ENCODE assay signal across 29 mouse cellular contexts in the genomic region with DNA sequence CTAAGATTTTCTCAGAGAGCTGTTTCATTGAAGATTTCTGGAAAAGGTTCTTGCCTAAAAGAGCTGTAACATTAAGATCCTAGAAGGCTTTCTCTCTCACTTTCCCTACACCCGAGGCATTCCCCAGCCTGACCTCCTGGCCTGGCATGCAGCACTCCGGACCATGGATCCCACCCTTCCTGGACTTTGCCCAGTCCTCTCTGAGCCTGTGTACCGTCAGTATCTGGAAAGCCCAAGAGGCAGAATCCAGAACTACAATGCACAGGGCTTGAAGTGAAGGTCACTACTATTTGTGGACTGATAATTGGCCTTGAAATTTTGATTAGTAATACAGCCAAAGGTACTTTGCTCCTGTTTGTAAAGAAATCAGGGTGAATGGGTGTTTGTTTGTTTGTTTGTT.
A peak's percentile ranks its signal among the peaks of the same experiment; 100 is the strongest.
DNase-seq lines count a peak whose midpoint lies in the region; ATAC-seq and TF ChIP-seq lines count a peak whose summit lies in the region.
"Had no signal": no experiment of that assay in that cellular context is flagged by ENCODE, and none has a peak within 500 bp of the region (broad histone marks: within the 10 kb centered on the region; RNA-seq: fewer than 3 reads in every experiment).

No protein-coding gene starts in this region.

- DNase-seq in kidney, adult 2 months = peak; percentile 46
- peak; percentile 67 for DNase-seq in liver, adult 2 months (ENCODE audit: extremely low read depth, low read depth, low spot score)
- no peak for DNase-seq in liver
- DNase-seq in lung, postnatal 4 days = no peak
- DNase-seq in cerebellum, adult 9-10 months = no peak
- DNase-seq: adrenal gland, postnatal 25 days; cerebellum, adult 11-12 months; cerebellum, postnatal 10 days; gastrocnemius, adult 2 months; gastrocnemius, postnatal 36 days; heart, adult 18-20 months; heart, postnatal 36 days; layer of hippocampus, adult 9-11 months; lung, postnatal 36 days; midbrain, embryonic 14.5 days; right cerebral cortex, postnatal 14 days; thymus, postnatal 25 days had no signal

- ATAC-seq in kidney, embryonic 16.5 days (ENCODE audit: low FRiP score, low TSS enrichment) = no peak
- ATAC-seq in intestine, postnatal 0 days = 0 out of 2 replicates have a peak, but pooled peaks have one; percentile 49
- ATAC-seq: forebrain, embryonic 16.5 days; hindbrain, postnatal 0 days had no signal

- no peak overlapping the region for H3K9ac ChIP-seq in kidney, embryonic 16.5 days (replicated peaks; ENCODE audit: low read length)
- H3K9ac ChIP-seq in liver, adult 2 months (ENCODE audit: low read depth, low read length) = no peak overlapping the region
- H3K9ac ChIP-seq in intestine, postnatal 0 days (ENCODE audit: low read depth, low read length) = no peak overlapping the region
- H3K9ac ChIP-seq: embryonic facial prominence, embryonic 13.5 days; hindbrain, embryonic 12.5 days; limb, embryonic 15.5 days had no signal

- no peaks in the 10 kb centered on the region for H3K9me3 ChIP-seq in kidney, embryonic 16.5 days (ENCODE audit: low read length)
- no peaks in the 10 kb centered on the region for H3K9me3 ChIP-seq in intestine, postnatal 0 days (ENCODE audit: control insufficient read depth)
- H3K9me3 ChIP-seq: embryonic facial prominence, embryonic 13.5 days; hindbrain, embryonic 12.5 days; limb, embryonic 10.5 days; limb, embryonic 15.5 days had no signal

- no peak overlapping the region for H3K27ac ChIP-seq in kidney, adult 2 months (ENCODE audit: insufficient read depth, low read depth, low read length)
- H3K27ac ChIP-seq in kidney, embryonic 16.5 days (ENCODE audit: low read length) = no peak overlapping the region
- H3K27ac ChIP-seq in liver, adult 2 months (replicated peaks; ENCODE audit: insufficient read depth, low read depth, low read length) = no peak overlapping the region
- no peak overlapping the region for H3K27ac ChIP-seq in intestine, postnatal 0 days (ENCODE audit: low read depth, low read length)
- H3K27ac ChIP-seq: embryonic facial prominence, embryonic 13.5 days; gastrocnemius, adult 2 months; hindbrain, embryonic 12.5 days; hindbrain, postnatal 0 days; kidney, postnatal 0 days; limb, embryonic 10.5 days; limb, embryonic 15.5 days had no signal

- no peaks in the 10 kb centered on the region for H3K4me1 ChIP-seq in kidney, adult 2 months (ENCODE audit: control insufficient read depth, insufficient read depth, low read length)
- no peaks in the 10 kb centered on the region for H3K4me1 ChIP-seq in kidney, embryonic 16.5 days (ENCODE audit: insufficient read depth, low read length)
- no peaks in the 10 kb centered on the region for H3K4me1 ChIP-seq in liver, adult 2 months (ENCODE audit: control insufficient read depth, insufficient read depth, low read length)
- no peaks in the 10 kb centered on the region for H3K4me1 ChIP-seq in intestine, postnatal 0 days (replicated peaks; ENCODE audit: control insufficient read depth, insufficient read depth, low read length)
- H3K4me1 ChIP-seq: embryonic facial prominence, embryonic 13.5 days; hindbrain, embryonic 12.5 days; limb, embryonic 10.5 days; limb, embryonic 15.5 days; megakaryocyte, embryonic 14.5 days had no signal

- H3K4me2 ChIP-seq in kidney, embryonic 16.5 days (replicated peaks; ENCODE audit: low read depth, low read length) = no peak overlapping the region
- H3K4me2 ChIP-seq in intestine, postnatal 0 days (replicated peaks; ENCODE audit: low read depth) = no peak overlapping the region
- H3K4me2 ChIP-seq: embryonic facial prominence, embryonic 13.5 days; heart, embryonic 11.5 days; hindbrain, embryonic 12.5 days; limb, embryonic 15.5 days had no signal

- H3K4me3 ChIP-seq in kidney, adult 2 months (ENCODE audit: insufficient read depth, low read depth, low read length) = no peak overlapping the region
- no peak overlapping the region for H3K4me3 ChIP-seq in kidney, embryonic 16.5 days (ENCODE audit: low read length)
- no peak overlapping the region for H3K4me3 ChIP-seq in liver, adult 2 months (ENCODE audit: insufficient read depth, low read depth, low read length)
- H3K4me3 ChIP-seq in intestine, postnatal 0 days (ENCODE audit: low read depth, low read length) = no peak overlapping the region
- H3K4me3 ChIP-seq: embryonic facial prominence, embryonic 13.5 days; erythroblast, embryonic 14.5 days; gastrocnemius, adult 2 months; hindbrain, embryonic 12.5 days; limb, embryonic 10.5 days; limb, embryonic 15.5 days; megakaryocyte, embryonic 14.5 days had no signal

- H3K79me2 ChIP-seq in liver, adult 2 months (ENCODE audit: control insufficient read depth, insufficient read depth, low read length) = no peaks in the 10 kb centered on the region

- H3K36me3 ChIP-seq in kidney, adult 2 months (ENCODE audit: control insufficient read depth, insufficient read depth, low read length) = no peaks in the 10 kb centered on the region
- H3K36me3 ChIP-seq in kidney, embryonic 16.5 days (ENCODE audit: insufficient read depth, low read length) = no peaks in the 10 kb centered on the region
- no peaks in the 10 kb centered on the region for H3K36me3 ChIP-seq in liver, adult 2 months (ENCODE audit: control insufficient read depth, insufficient read depth, low read length)
- no peaks in the 10 kb centered on the region for H3K36me3 ChIP-seq in intestine, postnatal 0 days (ENCODE audit: control insufficient read depth, insufficient read depth)
- H3K36me3 ChIP-seq: embryonic facial prominence, embryonic 13.5 days; hindbrain, embryonic 12.5 days; limb, embryonic 10.5 days; limb, embryonic 15.5 days had no signal

- TF ChIP-seq CTCF in kidney, adult 2 months (conservative IDR thresholded peaks at IDR 0.05; ENCODE audit: insufficient read depth, insufficient read length, low read depth, low read length) = 0 out of 2 replicates have a peak, but pooled peaks have one; percentile 21
- TF ChIP-seq CTCF in liver, adult 2 months (IDR thresholded peaks at IDR 0.05; ENCODE audit: low read depth, low read length) = no peak
- TF ChIP-seq CTCF in intestine, postnatal 0 days (IDR thresholded peaks at IDR 0.05; ENCODE audit: low read depth) = peak; percentile 9; the same call in 1 of the 2 replicates

- TF ChIP-seq POLR2A in kidney, adult 2 months (IDR thresholded peaks at IDR 0.05; ENCODE audit: low read depth, low read length) = no peak
- TF ChIP-seq POLR2A in liver, adult 2 months (IDR thresholded peaks at IDR 0.05; ENCODE audit: extremely low read depth, insufficient read depth, low read length) = no peak

- H3K27me3 ChIP-seq in kidney, adult 2 months (replicated peaks; ENCODE audit: control insufficient read depth, insufficient read depth, low read length) = no peaks in the 10 kb centered on the region
- no peaks in the 10 kb centered on the region for H3K27me3 ChIP-seq in kidney, embryonic 16.5 days (ENCODE audit: insufficient read depth, low read length)
- no peaks in the 10 kb centered on the region for H3K27me3 ChIP-seq in liver, adult 2 months (ENCODE audit: control insufficient read depth, insufficient read depth, low read length)
- H3K27me3 ChIP-seq in intestine, postnatal 0 days (replicated peaks; ENCODE audit: control insufficient read depth, insufficient read depth, low read length) = no peaks in the 10 kb centered on the region
- H3K27me3 ChIP-seq: embryonic facial prominence, embryonic 13.5 days; hindbrain, embryonic 12.5 days; limb, embryonic 15.5 days; megakaryocyte, embryonic 14.5 days had no signal

- WGBS in kidney, adult 2 months = 34% methylated on average over 3 of the region's 3 CpGs
- WGBS in kidney, embryonic 16.5 days = 69% methylated on average over 3 of the region's 3 CpGs
- 8% methylated on average over 3 of the region's 3 CpGs for whole genome bisulfite sequencing in liver, adult 2 months
- 30% methylated on average over 3 of the region's 3 CpGs for WGBS in intestine, postnatal 0 days

Comparison
In these comparisons a context has a peak if more than half of its experiments do, and no peak if none do; other contexts are left out.
1. DNase-seq: peak in kidney, adult 2 months (single experiment) and liver, adult 2 months (single experiment); none in liver (single experiment), lung, postnatal 4 days (0 of 2) and cerebellum, adult 9-10 months (single experiment).